Mouse (Mus musculus) midbrain, postnatal 0 days (tissue): ENCODE measurements at regions not wholly inside any gene's neighbourhood (a gene's known extent, or its start where the extent isn't known, plus 50 kb on each side); places are given as distances from the start of the nearest gene placed in this dataset.

Experiments used
- ATAC-seq: fragments of 200-750 bp; cut with Nextera tagmentation; 2 replicates; pipeline ENCODE4 v1.8.0; 2017; ENCODE audit warnings: moderate number of reproducible peaks, mild to moderate bottlenecking, moderate TSS enrichment, moderate library complexity; ENCODE audit not compliant: low FRiP score
- DNase-seq: peaks from one replicate; pipeline ENCODE4 v3.0.0-alpha.2; 2015; ENCODE audit warnings: low spot score
- H3K27ac ChIP-seq: fragments of 300-500 bp; sonication (generic); 2 replicates; pipeline ENCODE4 v1.5.1; 2014; ENCODE audit warnings: low read depth, mild to moderate bottlenecking, low read length, mixed read lengths
- H3K27me3 ChIP-seq: fragments of 300-500 bp; sonication (generic); 2 replicates; pipeline ENCODE4 v1.6.1; 2014; ENCODE audit warnings: low read length, control low read depth, mixed read lengths; ENCODE audit not compliant: insufficient read depth
- H3K36me3 ChIP-seq: fragments of 300-500 bp; sonication (generic); 2 replicates; pipeline ENCODE4 v1.6.1; 2014; ENCODE audit warnings: low read length, control low read depth, mixed read lengths; ENCODE audit not compliant: insufficient read depth
- H3K4me1 ChIP-seq: fragments of 300-500 bp; sonication (generic); 2 replicates; pipeline ENCODE4 v1.6.1; 2014; ENCODE audit warnings: mild to moderate bottlenecking, control low read depth, antibody characterized with exemption, low read length, mixed read lengths; ENCODE audit not compliant: insufficient read depth
- H3K4me2 ChIP-seq: fragments of 300-500 bp; sonication (generic); 2 replicates; pipeline ENCODE4 v1.6.1; 2014; ENCODE audit warnings: low read depth, mild to moderate bottlenecking, low read length, mixed read lengths; ENCODE audit not compliant: poor library complexity, severe bottlenecking
- H3K4me3 ChIP-seq: fragments of 300-500 bp; sonication (generic); 2 replicates; pipeline ENCODE4 v1.5.1; 2014; ENCODE audit warnings: low read depth, mild to moderate bottlenecking, low read length, moderate library complexity
- H3K9ac ChIP-seq: fragments of 300-500 bp; sonication (generic); replicated peaks from 2 replicates; pipeline ENCODE4 v1.6.1; 2014; ENCODE audit warnings: mild to moderate bottlenecking, low read length, moderate library complexity, mixed read lengths; ENCODE audit not compliant: poor library complexity, severe bottlenecking
- H3K9me3 ChIP-seq: fragments of 300-500 bp; sonication (generic); 2 replicates; pipeline ENCODE4 v1.6.1; 2016; ENCODE audit warnings: low read length, control low read depth
- CTCF ChIP-seq: IDR thresholded peaks from 2 replicates; pipeline ENCODE4 v1.5.1; 2016; ENCODE audit warnings: antibody characterized with exemption, mild to moderate bottlenecking
- WGBS: fragments of 180-500 bp; shearing (Covaris S2); extraction: QIAGEN DNeasy Blood & Tissue Kit; methylation state at CpG from one replicate; pipeline ENCODE4 v1.1.7; 2014; 5-methylcytosine and 5-hydroxymethylcytosine counted together

GRCm38 (mm10) chr11:33061570-33061969 lies 85.6 kb downstream of the Fgf18 start:
- Histone ChIP-seq H3K9ac (no peak overlapping the region), H3K27me3 (no peaks in the 10 kb centered on the region), H3K9me3 (no peaks in the 10 kb centered on the region), H3K4me3 (no peak overlapping the region), H3K4me2 (no peak overlapping the region), H3K36me3 (no peaks in the 10 kb centered on the region), H3K4me1 (no peaks in the 10 kb centered on the region), H3K27ac (no peak overlapping the region)
- ATAC-seq (no peak), DNase-seq (no peak)
- no peak for TF ChIP-seq CTCF
- 87% methylated on average over 4 of the region's 4 CpGs for WGBS

- Histone ChIP-seq H3K36me3 (no peaks in the 10 kb centered on the region), H3K4me2 (no peak overlapping the region), H3K9me3 (no peaks in the 10 kb centered on the region), H3K4me3 (no peak overlapping the region), H3K27me3 (no peaks in the 10 kb centered on the region), H3K9ac (no peak overlapping the region), H3K4me1 (no peaks in the 10 kb centered on the region), H3K27ac (no peak overlapping the region)
- no peak for DNase-seq
- no peak for ATAC-seq
- 80% methylated on average over 3 of the region's 3 CpGs for WGBS
- TF ChIP-seq CTCF: no peak
These were observed 86.8 kb downstream of the Fgf18 start for GRCm38 (mm10) chr11:33060352-33060751.

GRCm38 (mm10) chr11:33050216-33050615 lies 97.0 kb downstream of the Fgf18 start:
- Histone ChIP-seq H3K36me3 (no peaks in the 10 kb centered on the region), H3K27ac (no peak overlapping the region), H3K4me2 (no peak overlapping the region), H3K4me1 (no peaks in the 10 kb centered on the region), H3K4me3 (no peak overlapping the region), H3K27me3 (no peaks in the 10 kb centered on the region), H3K9me3 (no peaks in the 10 kb centered on the region), H3K9ac (no peak overlapping the region)
- DNase-seq (no peak), ATAC-seq (no peak)
- no peak for TF ChIP-seq CTCF
- WGBS: 90% methylated on average over 12 of the region's 12 CpGs

GRCm38 (mm10) chr11:33039854-33040792 lies 107.1 kb downstream of the Fgf18 start:
- Histone ChIP-seq H3K27me3 (no peaks in the 10 kb centered on the region), H3K4me1 (no peaks in the 10 kb centered on the region), H3K27ac (no peak overlapping the region), H3K9ac (no peak overlapping the region), H3K4me3 (no peak overlapping the region), H3K36me3 (no peaks in the 10 kb centered on the region), H3K4me2 (no peak overlapping the region), H3K9me3 (no peaks in the 10 kb centered on the region)
- DNase-seq (no peak), ATAC-seq (no peak)
- TF ChIP-seq CTCF: no peak
- 75% methylated on average over 10 of the region's 10 CpGs for WGBS

DNA sequence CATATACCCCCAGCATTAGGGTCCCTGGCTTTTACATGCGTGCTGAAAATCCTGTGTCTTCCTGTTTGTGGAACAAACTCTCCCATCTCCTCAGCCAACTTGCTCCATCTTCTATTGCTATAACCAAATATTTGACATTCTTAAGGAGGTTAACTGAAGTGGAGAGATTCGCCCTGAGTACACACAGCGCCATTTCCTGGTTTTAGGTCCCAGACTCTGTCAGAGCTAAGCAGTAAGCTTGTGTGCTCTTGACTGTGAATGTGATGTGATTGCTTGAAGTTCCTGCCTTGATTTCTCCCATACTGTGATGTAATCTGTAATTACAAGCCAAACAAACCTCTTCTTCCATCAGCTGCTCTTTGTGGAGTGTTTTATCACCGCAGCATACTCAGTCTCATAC lies 110.8 kb downstream of the Fgf18 start:
- Histone ChIP-seq H3K9me3 (no peaks in the 10 kb centered on the region), H3K36me3 (no peaks in the 10 kb centered on the region)

GRCm38 (mm10) chr11:33028920-33029319 lies 118.3 kb downstream of the Fgf18 start:
- ATAC-seq (no peak), DNase-seq (no peak)
- Histone ChIP-seq H3K27me3 (no peaks in the 10 kb centered on the region), H3K27ac (no peak overlapping the region), H3K9ac (no peak overlapping the region), H3K4me2 (no peak overlapping the region), H3K36me3 (no peaks in the 10 kb centered on the region), H3K4me1 (no peaks in the 10 kb centered on the region), H3K4me3 (no peak overlapping the region), H3K9me3 (no peaks in the 10 kb centered on the region)
- TF ChIP-seq CTCF: peak; percentile 46

More for the DNA sequence above, 110.8 kb downstream of the Fgf18 start:
- H3K4me3 ChIP-seq: no peak overlapping the region
- no peak for DNase-seq
- no peaks in the 10 kb centered on the region for H3K27me3 ChIP-seq
- WGBS: 94% methylated on average over 4 of the region's 4 CpGs
- no peaks in the 10 kb centered on the region for H3K4me1 ChIP-seq
- no peak for TF ChIP-seq CTCF
- no peak for ATAC-seq
- no peak overlapping the region for H3K4me2 ChIP-seq
- no peak overlapping the region for H3K27ac ChIP-seq
- no peak overlapping the region for H3K9ac ChIP-seq
